Mouse (Mus musculus) spleen, postnatal 14 days (tissue): ENCODE data around the gene Kir3dl1.
"Not testable (repeated sequence)": the region's sequence is repeated elsewhere in the genome, so short reads cannot be mapped to it uniquely, and the experiment has no call there.

ENCODE experiments used
- DNase-seq, 2 experiments: peaks; one replicate each; pipeline ENCODE4 v3.0.0; 2021 to 2022; ENCODE audit warnings: low spot score in 2 of 2

Kir3dl1 gene

DNA sequence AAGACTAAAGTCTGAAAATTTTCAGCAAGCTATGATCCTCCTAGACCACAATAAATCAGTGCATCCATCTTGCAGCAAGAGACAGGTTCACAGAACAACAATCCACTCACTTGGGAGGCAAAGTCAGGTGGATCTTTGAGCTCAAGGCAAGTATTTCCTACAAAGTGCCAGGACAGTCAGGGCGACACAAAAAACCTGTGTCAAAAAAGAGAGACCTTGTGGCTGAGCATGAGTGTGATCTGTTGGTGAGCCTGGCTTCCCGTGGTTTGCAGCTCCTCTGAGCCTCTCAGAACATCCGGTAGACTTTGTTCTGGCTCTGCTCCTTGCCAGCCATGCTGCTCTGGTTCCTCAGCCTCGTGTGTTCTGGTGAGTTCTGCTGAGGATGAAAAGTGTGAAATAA, at the start of gene Kir3dl1:
Kir3dl1 (plus strand) TSS at position 301 of the 400 bp plus-strand sequence.
- DNase-seq = not testable (repeated sequence)

DNA sequence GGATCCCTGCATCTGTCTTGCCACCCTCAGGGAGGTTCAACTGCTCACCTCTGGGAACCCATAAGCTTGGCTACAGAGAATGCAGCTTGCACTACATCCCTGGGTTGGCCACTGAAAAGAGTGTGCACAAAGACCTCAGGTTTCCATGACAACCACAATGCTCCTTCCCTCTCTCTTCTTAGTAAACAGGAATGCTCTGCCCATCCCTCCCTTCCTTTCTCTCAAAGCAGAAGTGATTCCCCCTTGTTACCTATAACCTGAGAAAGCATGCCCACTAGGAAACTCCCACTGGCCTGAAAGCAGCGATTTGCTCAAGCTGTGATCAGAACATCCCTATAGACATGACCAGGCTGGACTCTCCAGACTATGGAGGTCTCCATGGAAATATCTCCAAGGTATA, 26.2 kb downstream of the Kir3dl1 start, which contains the start of gene Kir3dl2:
Kir3dl2 (minus strand) TSS at position 101 of the 400 bp plus-strand sequence.
- DNase-seq = not testable (repeated sequence)

DNA sequence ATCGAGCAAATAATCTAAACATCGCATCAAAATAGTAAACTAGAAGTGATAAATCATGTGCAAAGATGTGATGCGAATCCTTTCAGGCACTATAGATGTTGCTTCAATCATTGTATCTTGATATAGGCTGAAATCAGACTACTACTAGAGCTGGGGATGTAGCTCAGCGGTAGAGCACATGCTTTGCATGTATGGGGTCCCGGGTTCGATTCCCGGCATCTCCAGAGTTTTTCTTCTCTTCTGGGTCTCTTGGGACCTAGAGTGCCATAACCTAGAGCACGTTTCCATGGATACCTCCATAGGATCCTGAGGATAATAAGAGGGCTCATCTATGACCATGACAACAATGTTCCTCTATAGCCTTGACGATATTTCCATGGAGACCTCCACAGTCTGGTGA, 51.3 kb downstream of the Kir3dl1 start:
- not testable (repeated sequence) for DNase-seq
